Mouse (Mus musculus) layer of hippocampus, adult 2 months (tissue): Measurements from ENCODE around the gene Trim12c. TPM values are rescaled to one million over a fixed set of nuclear protein-coding genes. Genes with fewer than 3 reads are reported as not detected.
A peak's percentile ranks its signal among the peaks of the same experiment; 100 is the strongest.
"Not testable (repeated sequence)": the region's sequence is repeated elsewhere in the genome, so short reads cannot be mapped to it uniquely, and the experiment has no call there.

Experiments
- DNase-seq, 2 experiments: peaks; one replicate each; pipeline ENCODE4 v3.0.0; 2022; ENCODE audit warnings: low spot score in 2 of 2
- H3K27ac ChIP-seq: fragments of 200-600 bp; 2 replicates; pipeline ENCODE4 v1.8.1; 2022
- H3K4me3 ChIP-seq: fragments of 200-600 bp; 2 replicates; pipeline ENCODE4 v1.8.1; 2022; ENCODE audit warnings: mild to moderate bottlenecking
- CTCF ChIP-seq: fragments of 200-600 bp; conservative IDR thresholded peaks from 2 replicates; pipeline ENCODE4 v1.8.1; 2022; ENCODE audit warnings: antibody characterized with exemption, mild to moderate bottlenecking, moderate library complexity
- long read RNA-seq, 2 experiments: library from polyadenylated mRNA; stranded (forward); transcript quantifications; one replicate each; pipeline ENCODE4 v2.0.0; 2021; ENCODE audit warnings: borderline mapping rate in 2 of 2
- total RNA-seq, 2 experiments: library from RNA; stranded (reverse); gene quantifications; 2 replicates each; pipeline ENCODE4 v1.2.3; 2021

The Trim12c gene
- total RNA-seq = 1 to 10 TPM; 1.5 to 2.1 TPM
- long read RNA-seq, experiment 1 = 0 reads
- long read RNA-seq, experiment 2, partial matches to known transcripts = 0 of 1 reads
- long read RNA-seq, experiment 2, other reads (novel, unspliced or antisense) = 1 of 1 reads

GRCm38 (mm10) chr7:104352717-104353599 lies at the start of gene Trim12c:
TSS of gene Trim12c (minus strand) at chr7:104353362.
- no peak for TF ChIP-seq CTCF
- peak in 1 of 2 experiments; percentile 8 for DNase-seq
- H3K4me3 ChIP-seq = peak within 1 kb of the TSS; percentile 47
- peak within 1 kb of the TSS; percentile 36; the same call in 1 of the 2 replicates for H3K27ac ChIP-seq

GRCm38 (mm10) chr7:104401140-104401539 lies 48.0 kb upstream of the Trim12c start:
- Histone ChIP-seq H3K4me3 (no peak overlapping the region), H3K27ac (no peak overlapping the region)
- TF ChIP-seq CTCF = no peak
- no peak for DNase-seq

- Histone ChIP-seq H3K4me3 (no peak within 1 kb of the TSS), H3K27ac (no peak within 1 kb of the TSS)
- no peak for DNase-seq
- TF ChIP-seq CTCF = no peak
Measured at GRCm38 (mm10) chr7:104400698-104401097, 47.5 kb upstream of the Trim12c start, which contains the start of gene Trim30c. TSS of gene Trim30c (minus strand) at chr7:104400837.

GRCm38 (mm10) chr7:104398492-104398891 lies 45.3 kb upstream of the Trim12c start:
- TF ChIP-seq CTCF = no peak
- no peak overlapping the region for H3K27ac ChIP-seq
- H3K4me3 ChIP-seq = no peak overlapping the region
- DNase-seq = no peak

GRCm38 (mm10) chr7:104369736-104370414 lies 16.7 kb upstream of the Trim12c start, which contains the start of gene Trim30b:
TSS of gene Trim30b (minus strand) at chr7:104369884.
- H3K27ac ChIP-seq = no peak within 1 kb of the TSS
- TF ChIP-seq CTCF = peak; percentile 43
- no peak within 1 kb of the TSS for H3K4me3 ChIP-seq
- no peak for DNase-seq

- no peak for DNase-seq
- no peak overlapping the region for H3K4me3 ChIP-seq
- H3K27ac ChIP-seq = no peak overlapping the region
- TF ChIP-seq CTCF = no peak
Measured at GRCm38 (mm10) chr7:104366339-104366738, 13.2 kb upstream of the Trim12c start.

GRCm38 (mm10) chr7:104353600-104353967 lies 422 bp upstream of the Trim12c start:
- no peak for TF ChIP-seq CTCF
- no peak overlapping the region for H3K27ac ChIP-seq
- DNase-seq = no peak
- no peak overlapping the region; the same call in 1 of the 2 replicates for H3K4me3 ChIP-seq

- H3K4me3 ChIP-seq, H3K27ac ChIP-seq, DNase-seq: not testable (repeated sequence)
Measured at GRCm38 (mm10) chr7:104348043-104348442, 5.1 kb downstream of the Trim12c start.

- not testable (repeated sequence) for H3K4me3 ChIP-seq, H3K27ac ChIP-seq, DNase-seq
Measured at GRCm38 (mm10) chr7:104340744-104341143, 12.4 kb downstream of the Trim12c start.

GRCm38 (mm10) chr7:104335547-104335946 lies 17.6 kb downstream of the Trim12c start:
- H3K27ac ChIP-seq, DNase-seq: not testable (repeated sequence)

GRCm38 (mm10) chr7:104329171-104329570 lies 24.0 kb downstream of the Trim12c start, which contains the start of gene Trim34b:
TSS of gene Trim34b (plus strand) at chr7:104329471.
- not testable (repeated sequence) for H3K27ac ChIP-seq, DNase-seq, H3K4me3 ChIP-seq

More at GRCm38 (mm10) chr7:104335547-104335946, 17.6 kb downstream of the Trim12c start:
- H3K4me3 ChIP-seq = not testable (repeated sequence)

GRCm38 (mm10) chr7:104322028-104322427 lies 31.1 kb downstream of the Trim12c start:
- H3K4me3 ChIP-seq = no peak overlapping the region
- no peak for TF ChIP-seq CTCF
- DNase-seq = no peak
- no peak overlapping the region for H3K27ac ChIP-seq

- Histone ChIP-seq H3K4me3 (peak within 1 kb of the TSS; percentile 44), H3K27ac (peak within 1 kb of the TSS; percentile 46; the same call in 1 of the 2 replicates)
- DNase-seq = not testable (repeated sequence)
Measured at GRCm38 (mm10) chr7:104315369-104316080, 37.6 kb downstream of the Trim12c start, which contains the start of gene Trim12a. TSS of gene Trim12a (minus strand) at chr7:104315466.
